Mouse (Mus musculus) liver, embryonic 14.5 days (tissue): ENCODE data around the gene Inhbb.

Source experiments
- CTCF ChIP-seq: IDR thresholded peaks from 2 replicates; pipeline ENCODE4 v1.5.1; 2016; ENCODE audit warnings: antibody characterized with exemption, low read depth, control low read depth
- EP300 ChIP-seq: IDR thresholded peaks from 2 replicates; pipeline ENCODE4 v1.6.1; 2016; ENCODE audit warnings: antibody characterized with exemption, low read depth

- TF ChIP-seq EP300, result no peak
- no peak for TF ChIP-seq CTCF
Observed at GRCm38 (mm10) chr1:119442901-119443300, 20.9 kb upstream of the Inhbb start.
